Mouse (Mus musculus) forebrain, postnatal 0 days (tissue): ENCODE measurements at regions not wholly inside any gene's neighbourhood (a gene's known extent, or its start where the extent isn't known, plus 50 kb on each side); places are given as distances from the start of the nearest gene placed in this dataset.
A peak's percentile ranks its signal among the peaks of the same experiment; 100 is the strongest.

ENCODE experiments used
- ATAC-seq: fragments of 200-750 bp; cut with Nextera tagmentation; 2 replicates; pipeline ENCODE4 v1.8.0; 2017; ENCODE audit warnings: mild to moderate bottlenecking, moderate library complexity
- DNase-seq: peaks from one replicate; pipeline ENCODE4 v3.0.0-alpha.2; 2015
- H3K27ac ChIP-seq: fragments of 300-500 bp; sonication (generic); 2 replicates; pipeline ENCODE4 v1.5.1; 2014; ENCODE audit warnings: low read depth, mild to moderate bottlenecking, antibody characterized with exemption, low read length, moderate library complexity, mixed read lengths
- H3K27me3 ChIP-seq: fragments of 300-500 bp; sonication (generic); 2 replicates; pipeline ENCODE4 v1.6.1; 2014; ENCODE audit warnings: mild to moderate bottlenecking, low read length, mixed read lengths; ENCODE audit not compliant: insufficient read depth
- H3K36me3 ChIP-seq: fragments of 300-500 bp; sonication (generic); 2 replicates; pipeline ENCODE4 v1.6.1; 2014; ENCODE audit warnings: mild to moderate bottlenecking, moderate library complexity; ENCODE audit not compliant: insufficient read depth
- H3K4me1 ChIP-seq: fragments of 300-500 bp; sonication (generic); 2 replicates; pipeline ENCODE4 v1.6.1; 2014; ENCODE audit warnings: antibody characterized with exemption; ENCODE audit not compliant: insufficient read depth
- H3K4me2 ChIP-seq: fragments of 300-500 bp; sonication (generic); 2 replicates; pipeline ENCODE4 v1.6.1; 2014; ENCODE audit warnings: low read depth, mild to moderate bottlenecking, moderate library complexity
- H3K4me3 ChIP-seq: fragments of 300-500 bp; sonication (generic); 2 replicates; pipeline ENCODE4 v1.5.1; 2014; ENCODE audit warnings: low read depth, low read length, mixed read lengths
- H3K9ac ChIP-seq: fragments of 300-500 bp; sonication (generic); 2 replicates; pipeline ENCODE4 v1.6.1; 2014; ENCODE audit warnings: mild to moderate bottlenecking
- H3K9me3 ChIP-seq: fragments of 300-500 bp; sonication (generic); 2 replicates; pipeline ENCODE4 v1.6.1; 2016; ENCODE audit warnings: low read length
- CTCF ChIP-seq: sonication (generic); IDR thresholded peaks from 2 replicates; pipeline ENCODE4 v1.5.1; 2016; ENCODE audit warnings: antibody characterized with exemption, control low read depth, low read depth
- WGBS: fragments of 180-500 bp; shearing (Covaris S2); extraction: QIAGEN DNeasy Blood & Tissue Kit; methylation state at CpG from one replicate; pipeline ENCODE4 v1.1.7; 2014; 5-methylcytosine and 5-hydroxymethylcytosine counted together

- Histone ChIP-seq H3K4me3 (no peak overlapping the region), H3K27me3 (no peaks in the 10 kb centered on the region), H3K4me1 (no peaks in the 10 kb centered on the region), H3K27ac (no peak overlapping the region), H3K9me3 (no peaks in the 10 kb centered on the region), H3K36me3 (no peaks in the 10 kb centered on the region), H3K9ac (no peak overlapping the region), H3K4me2 (no peak overlapping the region)
- ATAC-seq, result no peak
- DNase-seq, result no peak
- no peak for TF ChIP-seq CTCF
- 77% methylated on average over 3 of the region's 3 CpGs for WGBS
These were observed 103.1 kb downstream of the Cenpf start for GRCm38 (mm10) chr1:189584831-189585230.

GRCm38 (mm10) chr1:189581427-189581826 lies 106.5 kb downstream of the Cenpf start:
- no peaks in the 10 kb centered on the region for H3K27me3 ChIP-seq
- H3K9ac ChIP-seq, result no peak overlapping the region
- H3K36me3 ChIP-seq, result no peaks in the 10 kb centered on the region
- WGBS, result 79% methylated on average over 4 of the region's 4 CpGs
- no peak overlapping the region for H3K27ac ChIP-seq
- no peaks in the 10 kb centered on the region for H3K9me3 ChIP-seq
- peak; percentile 34; the same call in 1 of the 2 replicates for ATAC-seq
- no peak for TF ChIP-seq CTCF
- H3K4me2 ChIP-seq, result no peak overlapping the region
- H3K4me1 ChIP-seq, result no peaks in the 10 kb centered on the region
- DNase-seq, result no peak
- no peak overlapping the region for H3K4me3 ChIP-seq

- peak; percentile 76 for TF ChIP-seq CTCF
- Histone ChIP-seq H3K9ac (no peak overlapping the region), H3K4me1 (no peaks in the 10 kb centered on the region), H3K4me2 (no peak overlapping the region), H3K27me3 (no peaks in the 10 kb centered on the region), H3K27ac (no peak overlapping the region), H3K9me3 (no peaks in the 10 kb centered on the region), H3K4me3 (no peak overlapping the region), H3K36me3 (no peaks in the 10 kb centered on the region)
- ATAC-seq (peak; percentile 54), DNase-seq (peak; percentile 66)
- WGBS, result 71% methylated on average over 2 of the region's 2 CpGs
These were observed 108.5 kb downstream of the Cenpf start for GRCm38 (mm10) chr1:189579358-189579757.

DNA sequence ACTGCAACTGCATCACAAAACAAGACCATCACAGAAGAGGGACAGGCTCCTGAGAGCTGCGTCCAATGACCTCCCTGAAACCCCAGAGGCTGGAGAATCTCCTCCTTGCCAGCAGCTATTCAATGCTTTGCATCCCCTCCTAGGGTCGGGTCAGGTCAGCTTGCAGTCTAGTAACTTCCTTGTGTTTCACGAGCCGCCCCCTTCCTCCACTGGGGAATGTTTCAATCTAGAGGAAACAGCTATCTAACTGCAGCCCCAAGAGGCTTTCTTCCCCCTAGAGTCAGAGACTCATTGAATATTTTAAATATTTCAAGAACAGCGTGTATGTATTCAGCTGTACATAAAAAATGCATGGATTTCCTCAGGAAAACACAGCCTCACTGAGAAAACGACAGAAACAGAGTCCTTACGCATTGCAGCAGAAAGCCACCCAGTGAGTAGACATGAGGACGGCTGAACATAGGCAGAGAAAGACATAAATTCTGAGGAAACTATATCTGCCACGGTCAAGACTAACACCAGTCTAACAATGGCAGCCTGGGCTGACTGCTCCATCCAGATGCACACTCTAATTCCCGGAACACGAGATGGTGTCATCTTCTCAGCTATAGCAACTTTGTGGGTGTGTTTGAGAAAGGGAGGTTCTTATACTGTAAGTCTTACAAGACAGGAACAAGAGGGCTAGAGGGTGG lies 111.4 kb downstream of the Cenpf start:
- Histone ChIP-seq H3K4me2 (no peak overlapping the region), H3K9ac (no peak overlapping the region), H3K36me3 (no peaks in the 10 kb centered on the region), H3K4me3 (no peak overlapping the region), H3K4me1 (no peaks in the 10 kb centered on the region), H3K9me3 (no peaks in the 10 kb centered on the region), H3K27me3 (no peaks in the 10 kb centered on the region), H3K27ac (no peak overlapping the region)
- WGBS, result 73% methylated on average over 11 of the region's 11 CpGs
- TF ChIP-seq CTCF, result no peak
- ATAC-seq, result no peak
- DNase-seq, result no peak

GRCm38 (mm10) chr1:189575525-189576240 lies 112.2 kb downstream of the Cenpf start:
- H3K4me2 ChIP-seq, result no peak overlapping the region
- ATAC-seq, result no peak
- H3K4me3 ChIP-seq, result no peak overlapping the region
- WGBS, result 93% methylated on average over 10 of the region's 10 CpGs
- DNase-seq, result no peak
- H3K36me3 ChIP-seq, result no peaks in the 10 kb centered on the region
- no peak overlapping the region for H3K9ac ChIP-seq
- no peaks in the 10 kb centered on the region for H3K9me3 ChIP-seq
- no peak overlapping the region for H3K27ac ChIP-seq
- no peak for TF ChIP-seq CTCF
- no peaks in the 10 kb centered on the region for H3K27me3 ChIP-seq
- H3K4me1 ChIP-seq, result no peaks in the 10 kb centered on the region

DNA sequence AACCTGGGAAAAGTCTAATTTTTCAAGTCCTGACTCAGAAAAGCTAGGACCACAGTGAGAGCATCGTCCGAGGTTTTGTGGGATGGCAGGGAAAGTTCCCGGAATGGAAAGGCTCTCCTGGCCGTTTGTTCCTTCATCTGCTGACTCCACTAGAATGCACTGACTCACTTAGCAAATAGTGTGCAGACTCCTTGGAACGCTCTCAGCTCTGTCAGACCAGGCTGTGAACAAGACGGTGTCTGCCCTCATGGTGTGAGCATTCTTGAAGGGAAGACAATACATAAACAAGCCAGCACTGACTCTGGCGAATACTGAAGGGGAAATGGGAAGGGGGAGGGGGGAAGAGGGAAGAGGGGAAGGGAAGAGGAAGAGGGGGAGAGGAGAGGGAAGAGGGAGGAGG lies 121.4 kb downstream of the Cenpf start:
- Histone ChIP-seq H3K9ac (no peak overlapping the region), H3K36me3 (no peaks in the 10 kb centered on the region), H3K4me2 (no peak overlapping the region), H3K4me1 (no peaks in the 10 kb centered on the region), H3K27me3 (no peaks in the 10 kb centered on the region), H3K9me3 (no peaks in the 10 kb centered on the region), H3K4me3 (no peak overlapping the region), H3K27ac (no peak overlapping the region)
- 54% methylated on average over 7 of the region's 7 CpGs for WGBS
- DNase-seq (no peak), ATAC-seq (no peak)
- no peak for TF ChIP-seq CTCF

GRCm38 (mm10) chr1:189561831-189562230 lies 126.1 kb downstream of the Cenpf start:
- WGBS, result 84% methylated on average over 12 of the region's 12 CpGs
- no peak for ATAC-seq

More at GRCm38 (mm10) chr1:189561831-189562230, 126.1 kb downstream of the Cenpf start:
- no peak overlapping the region for H3K4me3 ChIP-seq
- DNase-seq, result no peak
- H3K27ac ChIP-seq, result no peak overlapping the region
- H3K36me3 ChIP-seq, result no peaks in the 10 kb centered on the region
- TF ChIP-seq CTCF, result no peak
- no peaks in the 10 kb centered on the region for H3K9me3 ChIP-seq
- H3K9ac ChIP-seq, result no peak overlapping the region
- H3K4me1 ChIP-seq, result no peaks in the 10 kb centered on the region
- no peaks in the 10 kb centered on the region for H3K27me3 ChIP-seq
- H3K4me2 ChIP-seq, result no peak overlapping the region
